Mouse (Mus musculus) liver, postnatal 0 days (tissue): ENCODE measurements at regions not wholly inside any gene's neighbourhood (a gene's known extent, or its start where the extent isn't known, plus 50 kb on each side); places are given as distances from the start of the nearest gene placed in this dataset.

Source experiments
- CTCF ChIP-seq: sonication (generic); IDR thresholded peaks from 2 replicates; pipeline ENCODE4 v1.5.1; 2016; ENCODE audit warnings: antibody characterized with exemption, low read depth
- EP300 ChIP-seq: IDR thresholded peaks from 2 replicates; pipeline ENCODE4 v1.6.1; 2016; ENCODE audit warnings: antibody characterized with exemption, low read depth, mild to moderate bottlenecking

- TF ChIP-seq CTCF (no peak), EP300 (no peak)
Measured at GRCm38 (mm10) chr17:4921121-4921520, 73.0 kb upstream of the Arid1b start.
